Mouse (Mus musculus) cerebellum, adult 9-11 months (tissue): ENCODE measurements at regions not wholly inside any gene's neighbourhood (a gene's known extent, or its start where the extent isn't known, plus 50 kb on each side); places are given as distances from the start of the nearest gene placed in this dataset.

Experiments
- DNase-seq: peaks from one replicate; pipeline ENCODE4 v3.0.0; 2022

DNA sequence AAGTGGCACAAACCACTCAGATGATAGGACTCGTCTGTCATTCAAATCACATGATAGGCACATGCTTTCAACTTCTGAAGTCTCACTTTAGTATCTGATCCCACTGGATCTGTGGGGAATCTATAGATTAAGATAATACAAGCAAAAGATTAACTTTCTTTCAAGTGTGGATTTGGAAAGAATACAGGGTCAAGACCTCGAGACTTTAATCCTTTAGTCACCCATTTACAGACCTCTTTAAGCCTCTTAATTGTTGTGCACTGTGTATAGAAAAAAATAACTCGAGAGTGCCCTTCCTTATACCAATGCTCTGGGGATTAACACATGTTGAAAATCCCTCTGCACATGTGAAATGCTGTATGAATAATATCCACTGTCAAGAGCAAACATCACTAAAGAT is 306.7 kb upstream of the Pard3b start:
- no peak for DNase-seq

DNA sequence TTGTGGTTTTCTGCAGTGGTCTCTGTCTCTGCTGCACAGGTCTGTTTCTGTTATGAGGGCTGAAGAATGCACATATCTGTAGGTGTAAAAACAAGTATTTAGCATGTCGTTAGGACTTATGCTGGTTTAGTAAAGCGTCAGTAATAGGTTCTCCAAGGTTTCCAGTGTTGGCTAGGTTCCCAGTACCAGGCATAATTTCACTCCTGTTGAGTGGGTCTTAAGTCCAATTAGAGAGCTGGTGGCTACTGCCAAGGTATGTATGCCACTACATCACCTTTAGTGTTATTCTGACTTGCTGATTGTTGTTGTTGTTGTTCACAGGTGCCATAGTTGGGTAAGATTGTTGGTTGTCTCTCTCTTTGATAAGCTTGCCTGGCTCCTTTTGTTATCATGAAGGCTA is 302.3 kb upstream of the Pard3b start:
- no peak for DNase-seq

DNA sequence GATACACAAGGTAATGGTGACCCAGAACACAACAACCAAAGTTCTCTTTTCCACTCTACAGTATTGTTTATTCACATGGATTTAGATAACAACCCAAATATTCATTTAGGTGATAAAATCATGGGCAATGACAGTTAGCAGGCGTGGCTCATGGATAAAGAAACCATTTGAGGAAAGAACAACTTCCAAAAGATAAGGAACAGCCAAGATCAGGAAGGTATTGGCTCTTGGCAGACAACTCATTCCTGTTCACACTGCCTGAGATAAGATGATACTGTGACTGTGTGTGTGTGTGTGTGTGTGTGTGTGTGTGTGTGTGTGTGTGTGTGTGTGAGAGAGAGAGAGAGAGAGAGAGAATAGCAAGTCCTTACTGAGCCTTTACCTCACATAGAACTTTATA is 285.7 kb upstream of the Pard3b start:
- DNase-seq: no peak

DNA sequence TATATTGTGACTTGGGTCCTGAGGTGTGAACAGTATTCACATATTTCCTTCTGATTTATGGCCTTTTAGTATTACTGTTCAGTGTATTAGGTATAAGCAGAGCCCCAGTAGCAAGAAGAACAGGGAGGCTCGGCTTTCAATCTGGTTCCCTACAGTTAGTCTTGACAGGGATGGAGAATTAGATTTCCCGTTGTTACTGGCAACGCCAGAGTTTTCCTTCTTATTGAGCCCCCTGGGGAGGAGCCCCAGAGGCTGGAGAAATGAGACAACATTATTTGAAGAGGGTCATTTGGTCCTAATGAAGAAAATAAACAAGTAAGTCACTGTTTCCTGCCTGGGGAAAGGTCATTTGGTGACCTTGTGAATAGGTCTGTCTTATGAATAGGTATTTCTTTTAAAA is 285.1 kb upstream of the Pard3b start:
- no peak for DNase-seq

DNA sequence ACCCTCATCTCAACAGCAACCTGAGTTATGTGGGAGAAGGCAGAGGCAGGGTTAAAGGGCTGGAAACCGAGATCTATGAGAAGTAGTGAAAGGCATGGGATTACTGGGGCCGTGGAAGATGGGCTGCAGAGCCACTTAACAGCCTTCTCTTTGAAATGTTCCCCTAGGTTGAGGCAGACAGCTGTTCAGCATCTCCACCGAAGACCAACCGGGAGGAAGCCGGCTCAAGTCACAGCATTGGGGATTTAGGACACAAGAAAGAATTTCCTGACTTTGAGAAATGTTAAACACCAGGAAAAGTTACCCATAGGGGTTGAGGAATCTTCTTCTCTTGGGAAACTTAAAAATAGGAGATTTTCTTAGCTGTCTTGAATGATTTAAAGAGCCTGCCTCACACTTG is 283.4 kb upstream of the Pard3b start:
- DNase-seq: no peak

DNA sequence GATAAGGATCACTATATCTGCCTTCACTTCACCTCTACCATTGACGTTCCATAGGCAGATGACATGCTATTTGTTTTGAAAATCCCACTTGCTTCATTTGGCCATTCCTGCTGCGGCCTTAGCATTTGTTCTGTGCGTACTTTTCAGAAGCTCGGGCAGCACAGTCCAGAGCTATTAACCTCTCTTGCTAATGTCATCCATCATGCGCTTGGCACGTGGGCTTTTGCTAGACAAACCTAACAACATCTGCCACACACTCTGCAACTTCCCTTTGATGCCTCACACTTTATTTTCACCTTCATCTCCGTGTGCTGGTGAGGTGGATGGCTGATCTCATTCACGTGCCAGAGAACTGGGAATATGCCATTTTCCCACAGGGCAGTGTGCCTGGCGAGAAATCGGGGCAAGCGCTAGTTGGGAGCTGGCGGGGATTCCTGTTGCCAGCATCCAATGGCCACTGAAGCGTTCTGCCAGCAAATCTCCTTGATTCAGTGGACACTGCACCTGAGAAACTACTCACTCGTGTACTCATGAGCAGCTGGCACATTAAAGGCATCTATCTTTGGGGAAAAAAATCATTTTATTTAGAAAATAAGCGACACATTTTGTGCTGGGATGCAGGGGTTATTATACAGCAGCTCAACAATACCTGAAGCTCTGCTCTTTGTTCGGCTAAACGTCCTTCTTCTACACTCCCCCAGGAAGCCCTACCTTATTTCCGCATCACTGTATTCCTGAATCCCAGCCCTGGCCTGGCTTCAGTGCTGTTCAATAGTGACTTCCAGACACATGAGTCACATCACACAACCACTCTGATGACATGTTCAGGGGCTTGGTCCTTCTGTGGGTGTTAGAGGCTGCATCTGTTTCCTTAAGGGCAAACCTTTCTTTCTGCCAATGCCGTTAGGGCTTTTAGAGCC is 279.4 kb upstream of the Pard3b start:
- DNase-seq: peak; percentile 69

DNA sequence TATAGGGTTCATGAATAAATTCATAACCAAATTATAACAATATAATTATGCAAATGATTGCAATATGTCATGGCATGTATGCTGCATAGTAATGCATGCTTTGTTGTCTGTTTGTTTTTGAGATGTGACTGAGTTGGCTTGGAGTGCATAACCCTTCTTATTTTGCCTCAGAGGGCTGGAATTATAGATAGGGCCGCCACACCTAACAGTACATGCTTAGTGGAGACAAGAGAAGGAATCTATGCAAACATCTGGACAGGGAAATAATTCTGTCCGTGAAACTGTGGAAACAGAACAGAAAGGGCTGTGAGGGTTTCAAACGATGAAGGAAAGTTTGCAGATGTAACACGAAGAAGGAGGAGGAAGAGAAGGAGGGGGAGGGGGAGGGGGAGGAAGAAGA is 266.0 kb upstream of the Pard3b start:
- DNase-seq: no peak

DNA sequence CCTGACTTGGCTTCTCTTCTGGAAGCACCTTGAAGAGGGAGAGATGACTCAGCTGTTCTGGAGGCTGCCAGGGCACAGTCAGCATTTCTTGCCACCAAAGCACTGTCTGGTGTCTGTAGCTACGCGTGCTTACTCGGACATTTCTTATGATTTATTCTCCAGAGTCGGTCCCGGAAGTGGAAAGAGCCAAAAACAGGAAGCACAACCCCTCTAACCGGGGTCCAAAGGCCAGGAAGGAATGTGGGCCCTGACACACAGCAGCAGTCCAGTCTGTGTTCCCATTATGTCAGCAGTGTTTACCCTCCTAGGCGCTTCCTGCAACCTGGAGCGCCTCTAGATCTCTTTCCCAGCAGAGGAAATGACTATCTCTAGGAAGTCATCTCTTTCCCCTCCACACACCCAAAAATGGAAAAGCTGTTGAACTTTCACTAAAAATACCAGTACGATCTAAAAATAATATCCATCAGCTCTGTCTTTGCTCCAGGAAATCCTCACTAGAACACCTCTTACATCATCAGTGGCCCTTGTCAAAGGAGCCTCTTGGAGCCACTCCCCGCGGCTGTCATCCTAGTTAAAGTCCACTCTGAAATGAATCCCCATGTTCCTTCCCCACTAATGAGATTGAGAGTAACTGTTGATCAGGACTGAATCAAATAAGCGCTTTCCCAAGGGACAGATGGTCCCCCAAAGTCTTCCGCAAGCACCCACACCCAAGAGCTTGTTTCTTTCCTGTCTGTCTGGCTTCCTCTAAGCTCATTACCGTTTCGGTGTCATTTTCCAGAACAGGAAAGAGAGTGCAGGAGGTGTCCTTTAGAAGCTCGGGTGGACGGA is 264.7 kb upstream of the Pard3b start:
- no peak for DNase-seq

DNA sequence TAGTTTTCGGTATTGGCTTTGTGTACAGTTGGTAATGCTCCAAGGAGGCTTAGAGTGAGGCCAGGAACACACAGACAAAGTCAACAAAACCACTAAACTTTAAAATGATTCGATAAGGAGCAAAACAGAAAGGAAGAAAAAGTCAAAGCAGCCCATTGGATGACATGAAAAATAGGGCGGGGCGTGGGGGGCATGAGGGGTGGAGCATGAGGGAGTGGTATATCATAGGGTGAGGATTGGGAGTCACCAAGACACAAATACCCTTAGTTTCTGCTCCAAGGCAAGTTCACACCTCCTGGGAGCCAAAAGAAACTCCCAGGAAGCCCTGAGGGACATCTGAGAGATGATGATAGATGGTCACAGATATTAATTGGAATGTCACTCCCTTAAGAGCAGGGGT is 262.2 kb upstream of the Pard3b start:
- no peak for DNase-seq

DNA sequence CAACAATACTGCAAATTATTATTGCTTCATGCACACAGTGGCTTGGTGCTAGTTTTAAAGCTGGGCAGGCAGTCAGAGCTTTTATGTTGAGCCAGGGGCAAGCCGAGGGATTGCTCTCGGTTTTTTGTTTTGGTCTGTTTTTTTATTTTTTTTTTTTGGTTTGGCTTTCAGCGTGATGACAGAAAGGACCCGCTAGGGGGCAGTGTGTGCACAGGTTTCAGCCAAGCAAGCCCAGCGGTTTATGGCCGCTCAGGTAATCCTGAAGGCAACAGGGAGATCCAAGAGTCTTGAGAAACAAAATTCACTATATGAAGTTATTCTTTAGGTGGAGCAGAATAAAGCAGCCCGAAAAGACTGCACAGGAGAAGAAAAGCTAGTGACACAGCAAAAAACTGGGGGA is 261.6 kb upstream of the Pard3b start:
- peak; percentile 29 for DNase-seq

DNA sequence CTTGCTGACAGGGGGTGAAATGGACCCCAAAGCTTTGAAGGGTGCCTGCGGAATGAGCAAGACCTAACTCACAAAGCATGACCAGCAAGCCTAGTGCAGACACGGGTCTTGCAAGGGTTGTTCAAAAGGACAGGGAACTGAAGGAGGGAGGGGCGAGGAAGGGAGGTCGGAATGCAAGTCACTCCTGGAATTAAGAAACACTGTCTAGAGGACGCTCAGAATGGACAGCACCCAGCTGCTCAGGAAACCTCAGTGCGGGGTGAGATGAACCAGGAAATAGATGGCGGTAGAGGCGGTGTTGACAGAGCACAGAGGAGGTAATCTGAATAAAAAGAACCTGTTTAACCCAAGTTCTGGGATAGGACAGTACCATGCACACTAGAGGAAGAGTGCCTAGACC is 260.4 kb upstream of the Pard3b start:
- no peak for DNase-seq

DNA sequence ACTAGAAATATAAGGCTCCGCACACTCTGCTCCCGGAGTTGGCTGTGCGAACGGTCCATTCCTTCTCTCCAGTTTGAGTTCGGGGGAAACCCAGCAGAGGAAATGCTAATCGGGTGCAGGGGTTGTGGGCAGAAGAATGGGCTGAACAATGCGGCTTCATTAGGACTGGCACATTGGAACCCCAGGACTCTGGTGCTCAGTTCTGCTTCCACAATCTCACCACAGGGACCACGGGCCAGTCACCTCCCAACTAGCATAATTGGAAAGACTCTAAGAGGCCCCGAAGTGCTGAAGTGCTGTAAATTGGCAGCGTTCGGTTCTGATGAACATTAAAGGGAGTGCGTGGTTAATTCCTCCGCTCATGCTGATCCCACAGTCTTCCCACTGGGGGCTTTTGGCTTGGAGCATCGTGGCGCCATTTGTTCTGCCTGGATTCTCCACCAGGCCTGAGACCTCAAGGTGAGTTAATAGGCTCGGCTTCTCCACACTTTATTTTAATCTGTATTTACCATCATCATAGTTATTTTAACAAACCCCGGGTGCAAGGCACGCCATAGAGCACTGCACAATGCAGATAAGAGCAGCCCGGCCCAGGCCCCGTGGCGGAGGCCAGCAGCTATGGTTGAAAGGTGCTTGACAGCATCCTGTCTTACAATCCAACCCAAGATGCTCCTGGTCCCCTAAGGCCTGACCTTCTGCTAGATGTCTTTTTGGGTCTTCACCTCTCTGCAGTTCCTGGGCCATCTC is 258.7 kb upstream of the Pard3b start:
- no peak for DNase-seq

DNA sequence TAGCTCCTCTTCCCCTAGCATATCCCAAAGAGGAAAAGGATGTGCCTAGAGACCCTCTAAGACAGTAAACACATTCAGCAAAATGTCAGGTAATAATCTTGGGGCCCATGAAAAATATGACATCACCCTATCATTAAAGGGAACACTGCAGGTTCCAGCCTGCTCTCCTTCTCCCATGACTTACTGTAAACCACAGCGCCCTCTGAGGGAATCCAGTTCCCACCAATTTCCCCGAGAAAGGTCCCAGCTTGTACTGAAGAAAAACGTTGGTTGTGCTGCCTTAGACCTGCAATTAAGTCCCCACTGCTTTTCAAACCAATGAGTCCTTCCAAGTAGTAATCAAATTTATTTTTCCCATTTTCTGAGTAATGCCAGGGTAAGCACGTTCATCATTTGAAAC is 251.0 kb upstream of the Pard3b start:
- no peak for DNase-seq

DNA sequence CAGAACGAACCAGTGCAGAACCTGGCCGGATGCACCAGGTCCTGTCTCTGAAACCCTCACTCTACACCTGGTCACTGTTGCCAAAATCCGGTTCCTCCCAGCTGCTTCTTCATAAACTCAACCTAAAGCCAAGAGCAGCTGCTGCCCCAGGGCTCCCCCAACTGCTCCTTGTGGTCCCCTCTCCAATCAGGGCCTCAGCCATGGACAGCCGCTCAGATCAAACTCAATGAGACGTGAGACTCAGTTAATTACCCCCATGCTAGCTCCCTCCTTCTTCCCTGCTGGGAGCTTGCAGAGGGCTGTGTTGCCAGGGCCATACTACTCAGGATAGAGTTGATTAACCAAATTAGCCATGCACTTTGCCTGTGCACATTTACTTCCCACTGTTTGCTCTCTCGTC is 240.8 kb upstream of the Pard3b start:
- DNase-seq: no peak

DNA sequence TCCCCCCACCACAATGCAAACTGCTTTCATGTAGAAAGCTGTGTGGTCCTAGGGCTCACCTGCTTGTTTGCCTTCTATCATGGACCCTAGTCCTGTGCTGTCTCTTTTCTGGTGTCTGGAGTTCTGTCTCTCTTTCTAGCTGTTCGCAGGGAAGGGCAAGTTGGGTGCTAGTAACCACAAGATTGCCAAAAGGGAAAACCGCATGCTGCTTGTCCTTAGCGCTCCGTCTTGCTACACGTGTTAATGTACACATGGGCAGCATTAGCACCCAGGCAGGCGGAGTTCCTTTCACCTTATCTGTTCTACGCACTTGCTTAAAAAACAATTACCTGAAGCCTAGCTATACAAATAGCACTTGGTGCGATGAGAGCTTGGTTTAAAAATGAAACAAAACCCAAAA is 236.3 kb upstream of the Pard3b start:
- no peak for DNase-seq

DNA sequence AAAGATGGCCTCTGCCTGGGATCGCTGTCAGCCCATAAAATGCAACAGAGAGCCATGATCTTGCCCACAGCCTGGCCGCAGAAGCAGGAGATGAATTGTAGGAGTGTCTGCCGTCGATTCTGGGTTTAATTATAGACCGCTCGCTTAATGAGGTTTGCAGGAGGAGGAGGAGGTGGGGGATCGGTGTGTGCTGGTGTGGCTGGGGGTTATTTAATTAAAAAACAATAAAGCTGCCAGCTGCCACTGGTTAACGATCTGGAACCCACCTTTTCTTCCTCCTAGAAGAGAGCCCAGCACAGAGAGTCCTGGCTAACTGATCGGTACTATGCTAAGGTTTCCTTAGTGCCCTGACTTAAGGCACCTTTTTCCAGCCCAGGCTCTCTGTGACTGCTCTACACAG is 231.4 kb upstream of the Pard3b start:
- DNase-seq: no peak

DNA sequence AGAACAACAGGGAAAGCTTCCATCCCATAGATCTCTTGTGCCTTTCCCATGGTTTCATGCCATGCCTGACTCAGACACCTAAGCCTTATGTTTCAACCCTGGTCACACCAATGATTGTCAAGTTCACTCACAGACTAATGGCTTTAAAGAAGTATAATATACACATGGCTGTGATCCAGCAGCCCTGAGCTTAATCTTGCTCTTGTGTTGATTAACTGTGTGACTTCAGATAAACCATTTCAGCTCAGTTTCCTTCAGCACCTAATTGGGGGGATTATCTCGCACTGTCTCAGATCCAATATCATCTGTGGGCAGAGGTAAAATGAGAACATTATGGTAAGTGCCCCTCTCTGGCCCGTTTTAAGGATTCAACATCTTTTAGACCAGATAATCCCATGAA is 223.9 kb upstream of the Pard3b start:
- no peak for DNase-seq

DNA sequence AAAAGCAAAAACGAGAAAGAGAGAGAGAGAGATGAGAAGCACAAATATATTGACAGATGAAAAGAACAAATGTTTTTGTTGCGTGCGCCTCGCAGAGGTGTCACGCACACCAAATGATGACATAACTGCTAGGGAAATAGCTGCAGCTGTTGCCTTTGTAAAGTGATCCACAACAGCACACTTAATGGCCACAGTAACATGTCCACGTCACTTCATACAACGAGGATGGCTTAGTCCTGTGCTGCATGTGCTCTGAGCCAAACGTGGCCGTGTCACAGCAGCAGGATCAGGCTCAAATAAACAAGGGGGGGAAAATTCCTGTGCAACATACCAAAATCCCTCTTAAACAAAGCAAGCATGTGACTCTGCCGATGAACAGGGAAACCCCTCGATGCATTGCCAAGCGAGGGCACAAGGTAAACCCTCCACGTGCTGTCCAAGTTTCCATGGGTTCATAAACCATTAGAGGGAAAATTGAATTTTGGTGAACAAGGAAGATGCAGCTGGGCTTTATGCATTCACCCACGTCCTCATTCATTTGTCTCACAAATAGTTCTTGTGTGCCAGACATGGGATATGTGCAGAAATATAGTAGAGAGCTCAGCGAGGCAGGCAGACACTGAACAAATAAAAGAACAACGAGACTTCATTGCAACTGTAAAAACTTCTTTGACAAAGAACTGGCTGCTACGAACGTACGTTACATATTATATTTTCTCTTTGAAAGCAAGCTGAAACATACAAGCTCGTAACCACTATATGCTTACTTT is 223.0 kb upstream of the Pard3b start:
- no peak for DNase-seq

DNA sequence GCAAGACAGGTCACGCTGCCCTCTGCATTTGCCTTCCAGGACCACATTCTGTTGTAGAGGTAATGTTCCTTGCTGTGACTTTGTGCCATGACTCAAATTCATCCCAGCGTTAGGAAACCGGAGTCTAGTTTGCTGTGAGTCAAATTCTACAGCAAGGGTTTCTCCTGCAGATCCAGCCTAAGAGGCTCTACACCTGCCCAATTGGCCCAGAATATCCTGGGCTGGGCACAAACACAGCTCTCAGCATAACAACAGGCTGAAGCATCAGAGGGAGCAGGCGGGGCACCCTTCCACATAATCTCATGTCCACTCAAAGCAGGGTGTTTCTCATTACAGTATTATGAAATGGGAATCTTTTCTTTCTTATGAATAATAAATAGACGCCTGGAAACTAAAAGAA is 220.2 kb upstream of the Pard3b start:
- DNase-seq: no peak

DNA sequence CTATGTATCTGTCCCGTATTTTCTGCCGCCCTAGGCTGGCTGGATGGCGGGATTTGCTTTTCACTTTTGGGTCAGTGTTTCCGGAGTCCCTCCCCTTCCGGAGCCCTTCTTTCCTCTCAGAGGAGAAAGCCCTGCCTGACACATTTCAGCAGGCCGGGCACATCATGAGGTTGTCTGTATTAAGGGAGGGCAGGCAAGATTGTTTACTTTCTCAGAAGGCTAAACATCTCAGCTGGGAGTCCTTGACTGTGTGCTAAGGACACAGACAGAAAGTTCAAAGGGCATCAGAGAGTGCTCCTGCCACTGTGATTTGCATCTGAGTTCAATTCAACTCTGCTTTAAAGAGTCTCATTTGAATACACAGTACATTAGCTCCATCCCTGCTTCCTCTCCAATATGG is 218.8 kb upstream of the Pard3b start:
- no peak for DNase-seq

DNA sequence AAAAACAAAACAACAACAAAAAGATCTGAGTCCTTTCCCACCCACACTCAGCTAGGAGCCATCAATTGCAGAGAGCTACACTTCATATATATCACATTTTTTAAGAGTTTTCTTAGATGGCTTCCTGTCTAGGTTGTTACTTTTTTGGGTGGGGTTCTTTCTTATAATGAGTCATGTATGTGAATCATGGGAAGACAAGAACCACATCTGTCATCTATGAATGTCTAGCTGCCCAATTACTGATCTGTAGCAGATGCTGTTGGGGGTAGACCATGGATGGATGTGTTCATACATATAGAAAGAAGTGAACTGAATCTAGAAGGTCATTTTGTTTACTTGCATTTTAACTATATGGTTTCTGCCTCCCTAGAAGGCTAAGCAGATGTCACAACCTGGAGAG is 215.4 kb upstream of the Pard3b start:
- DNase-seq: no peak

DNA sequence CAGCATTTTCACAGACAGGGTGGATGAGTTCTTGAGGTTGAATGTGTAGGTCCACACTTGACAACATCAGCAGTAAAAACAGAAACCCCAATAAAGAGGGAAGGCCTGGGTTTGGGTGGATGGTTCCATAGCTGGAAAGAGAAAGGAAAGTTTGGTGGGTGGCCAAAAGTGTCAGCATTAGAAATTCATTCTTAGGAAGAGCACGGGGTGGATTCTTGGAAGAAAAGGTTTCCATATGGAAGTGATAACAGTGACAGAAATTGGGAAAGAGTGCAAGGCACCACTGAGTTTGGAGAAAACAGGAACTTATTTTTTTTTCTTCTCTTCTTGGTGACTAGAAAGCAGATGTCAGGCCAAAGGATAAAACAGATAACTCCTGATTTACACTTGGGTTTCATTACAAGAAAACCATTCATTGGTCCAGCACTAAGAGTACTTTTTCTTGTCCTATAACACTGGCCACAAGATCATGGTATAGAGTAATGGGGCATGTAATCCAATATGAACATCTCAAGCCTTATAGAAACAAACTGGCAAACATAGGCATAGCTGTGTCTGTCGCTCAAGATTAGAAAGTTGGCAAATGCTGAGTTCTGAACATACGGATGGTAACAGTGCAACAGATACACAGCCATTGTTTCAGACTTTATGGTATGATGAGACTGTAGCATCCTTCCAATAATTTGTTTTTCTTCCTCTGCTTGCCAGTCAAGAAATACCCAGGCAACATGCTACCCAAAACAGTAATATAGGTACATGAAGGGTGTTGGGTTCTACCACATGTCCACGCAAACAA is 209.7 kb upstream of the Pard3b start:
- no peak for DNase-seq
